Mouse (Mus musculus) testis, postnatal 14 days (tissue): Measurements from ENCODE around the gene Dis3l.
"Not testable (repeated sequence)": the region's sequence is repeated elsewhere in the genome, so short reads cannot be mapped to it uniquely, and the experiment has no call there.

Experiments used
- DNase-seq: peaks from one replicate; pipeline ENCODE4 v3.0.0; 2021; ENCODE audit warnings: low spot score

Dis3l gene

GRCm38 (mm10) chr9:64316986-64317385 is 24.1 kb downstream of the Dis3l start:
- DNase-seq = no peak

GRCm38 (mm10) chr9:64314696-64315095 is 26.4 kb downstream of the Dis3l start:
- DNase-seq = no peak

- no peak for DNase-seq
Measured at GRCm38 (mm10) chr9:64312128-64312527, 29.0 kb downstream of the Dis3l start.

DNA sequence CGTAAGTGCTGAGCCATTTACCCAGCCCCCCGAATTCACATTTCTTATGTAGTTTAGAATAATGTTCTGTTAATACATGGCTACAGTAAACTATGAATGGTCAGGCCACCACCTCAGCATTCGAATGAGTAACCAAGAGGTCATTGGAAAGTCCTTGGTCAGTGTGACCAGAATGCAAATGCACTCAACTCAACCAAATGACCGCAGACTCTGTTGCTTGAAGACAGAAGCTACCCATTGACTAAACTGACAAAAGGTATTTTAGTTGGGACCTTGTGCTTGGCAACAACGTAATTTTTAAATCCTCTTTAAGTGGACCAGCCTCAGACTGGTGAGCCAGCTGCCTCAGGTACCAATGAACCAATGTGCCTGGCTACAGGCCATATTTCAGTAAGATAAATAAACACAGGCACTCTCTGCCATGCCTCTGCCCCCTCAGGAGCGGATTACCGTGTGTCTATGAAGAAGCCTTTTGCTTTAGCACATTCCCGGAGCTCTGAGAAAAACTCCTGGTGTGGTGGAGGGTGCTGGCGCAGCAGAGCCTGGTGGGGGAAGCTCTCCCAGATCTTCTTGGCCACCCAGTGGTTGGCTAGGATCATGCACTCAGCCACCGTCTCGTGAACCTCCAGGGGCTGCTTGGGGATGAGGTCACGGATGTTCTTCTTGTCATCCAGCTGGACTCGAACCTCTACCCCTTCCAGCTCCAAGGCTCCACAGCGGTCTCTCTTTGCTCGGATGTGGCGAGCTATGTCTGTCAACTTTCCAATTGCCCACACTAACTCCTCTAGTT is 29.9 kb downstream of the Dis3l start:
- no peak for DNase-seq

- DNase-seq = no peak
Measured at GRCm38 (mm10) chr9:64306476-64307312, 34.4 kb downstream of the Dis3l start.

- not testable (repeated sequence) for DNase-seq
Measured at GRCm38 (mm10) chr9:64303086-64303485, 38.0 kb downstream of the Dis3l start.

DNA sequence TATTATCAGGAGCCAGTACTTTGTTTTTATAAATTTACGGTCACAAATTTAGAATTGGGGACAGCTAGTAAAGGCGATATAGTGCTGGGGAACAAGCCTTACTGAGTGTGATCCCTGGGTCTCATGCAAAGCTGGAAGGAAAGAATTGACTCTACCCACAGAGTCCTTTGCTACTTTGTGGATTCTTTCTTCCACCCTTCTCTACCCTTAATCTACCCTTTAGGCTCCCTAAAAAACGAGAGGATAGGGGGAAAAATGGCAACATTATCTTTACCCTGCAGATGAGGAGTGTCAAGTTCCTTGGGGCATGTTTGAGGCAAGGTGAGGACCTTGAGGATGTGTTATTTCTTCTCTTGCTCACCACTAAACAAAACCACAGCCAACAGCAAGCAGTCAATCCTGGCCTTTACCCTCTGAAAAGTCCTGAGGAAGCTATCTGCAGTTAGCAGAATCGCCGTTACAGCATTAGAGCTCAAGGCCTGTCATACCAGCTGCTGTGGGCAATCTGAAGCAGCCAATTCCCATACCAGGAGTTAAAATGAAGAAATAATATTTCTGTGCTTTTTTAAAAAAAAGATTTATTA is 58.6 kb downstream of the Dis3l start:
- no peak for DNase-seq

DNA sequence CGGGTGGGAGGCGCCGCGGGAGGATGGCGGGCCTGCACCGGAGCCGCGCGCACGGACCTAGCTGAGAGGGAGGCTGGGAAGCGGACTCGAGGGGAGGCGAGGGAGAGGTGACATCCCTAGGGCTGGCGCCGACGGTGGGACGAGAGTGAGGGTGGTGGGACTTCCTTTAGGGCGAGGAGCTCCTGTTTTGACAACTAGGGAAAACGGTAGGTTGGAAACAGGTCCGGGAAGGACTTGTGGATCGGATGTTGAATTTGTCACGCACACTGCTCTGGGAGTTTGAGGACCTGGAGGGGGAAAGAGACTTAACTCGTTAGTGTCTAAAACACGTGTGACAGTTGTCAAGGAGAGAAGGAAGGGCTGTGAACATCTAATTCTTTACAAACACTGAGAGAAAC is 59.3 kb downstream of the Dis3l start:
- no peak for DNase-seq

DNA sequence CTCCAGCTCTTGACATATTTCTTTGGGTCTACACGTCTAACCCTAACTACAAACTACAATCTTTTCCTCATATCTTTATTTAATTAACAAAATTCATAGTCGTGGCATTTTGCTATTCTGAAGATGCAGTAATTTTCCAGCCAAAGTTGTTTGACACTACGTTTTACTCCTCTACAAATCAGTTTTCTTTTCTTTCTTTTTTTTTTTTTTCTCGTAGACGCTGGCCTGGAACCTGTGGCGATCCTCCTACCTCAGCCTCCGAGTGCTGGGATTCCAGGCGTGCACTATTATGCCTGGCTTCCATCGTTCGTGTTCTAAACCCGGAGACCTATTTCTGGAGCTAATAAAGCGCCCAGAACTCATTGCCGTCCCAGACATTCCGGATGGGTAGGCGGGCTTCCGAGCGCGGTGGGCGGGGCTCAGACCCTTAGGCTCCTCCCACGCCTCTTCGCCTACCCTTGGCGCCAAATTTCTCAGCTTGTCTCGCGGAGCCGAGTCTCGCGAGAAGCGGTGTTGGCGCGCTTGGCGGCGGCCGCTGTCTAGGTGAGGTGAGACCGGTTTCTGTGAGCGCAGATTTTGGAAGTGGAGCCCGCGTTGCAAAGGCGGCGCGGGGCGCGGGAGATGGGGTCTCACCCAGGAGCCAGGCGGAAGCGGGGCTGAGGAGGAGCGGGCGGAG is 59.8 kb downstream of the Dis3l start, which contains the start of gene Tipin:
TSS of gene Tipin (plus strand) at position 477 of the 676 bp plus-strand sequence.
- peak; percentile 94 for DNase-seq

GRCm38 (mm10) chr9:64278665-64279310 is 62.3 kb downstream of the Dis3l start:
- DNase-seq = no peak

GRCm38 (mm10) chr9:64277706-64278105 is 63.4 kb downstream of the Dis3l start:
- peak; percentile 45 for DNase-seq

GRCm38 (mm10) chr9:64274919-64275318 is 66.2 kb downstream of the Dis3l start:
- DNase-seq = no peak

GRCm38 (mm10) chr9:64274291-64274690 is 66.8 kb downstream of the Dis3l start:
- no peak for DNase-seq

GRCm38 (mm10) chr9:64273757-64274156 is 67.3 kb downstream of the Dis3l start:
- DNase-seq = no peak

- no peak for DNase-seq
Measured at GRCm38 (mm10) chr9:64272611-64273010, 68.5 kb downstream of the Dis3l start.

DNA sequence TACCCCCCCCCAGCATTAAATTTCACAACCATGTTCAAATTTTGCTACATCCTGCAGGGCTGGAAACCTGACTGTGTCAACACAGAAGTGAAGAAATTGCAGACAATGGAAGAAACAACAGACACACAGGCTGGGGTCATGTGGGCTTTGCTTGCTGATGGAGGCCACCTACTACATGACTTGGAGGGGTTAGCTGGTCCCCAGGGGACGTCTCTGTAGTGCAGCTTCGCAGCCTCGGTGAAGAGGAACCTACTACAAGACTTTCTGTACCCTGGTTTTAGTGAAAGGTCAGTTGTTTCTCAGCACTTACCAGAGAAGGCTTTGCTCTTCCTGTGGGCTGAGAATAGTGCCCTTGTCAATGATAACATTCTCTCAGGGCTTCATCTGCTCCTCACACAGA is 69.8 kb downstream of the Dis3l start:
- no peak for DNase-seq

DNA sequence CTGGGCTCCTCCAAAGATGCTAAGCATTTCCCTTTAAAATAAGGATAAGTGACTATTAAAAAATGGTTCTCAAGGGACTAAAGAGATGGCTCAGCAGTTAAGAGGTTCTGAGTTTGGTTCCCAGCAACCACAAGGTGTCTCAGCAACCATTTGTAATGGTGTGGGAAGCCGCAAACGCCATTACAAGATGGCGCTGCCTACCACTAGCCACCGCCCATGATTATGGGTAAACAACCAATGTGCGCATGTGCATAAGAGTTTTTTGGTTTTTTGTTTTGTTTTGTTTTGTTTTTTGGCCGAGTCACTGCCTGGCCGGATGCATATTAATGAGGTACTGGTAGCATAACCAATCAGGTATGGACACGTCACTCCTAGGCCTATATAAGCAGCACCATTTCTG is 72.3 kb downstream of the Dis3l start:
- DNase-seq = not testable (repeated sequence)

- DNase-seq = no peak
Measured at GRCm38 (mm10) chr9:64268196-64268595, 72.9 kb downstream of the Dis3l start.

- no peak for DNase-seq
Measured at GRCm38 (mm10) chr9:64267231-64267630, 73.9 kb downstream of the Dis3l start.

DNA sequence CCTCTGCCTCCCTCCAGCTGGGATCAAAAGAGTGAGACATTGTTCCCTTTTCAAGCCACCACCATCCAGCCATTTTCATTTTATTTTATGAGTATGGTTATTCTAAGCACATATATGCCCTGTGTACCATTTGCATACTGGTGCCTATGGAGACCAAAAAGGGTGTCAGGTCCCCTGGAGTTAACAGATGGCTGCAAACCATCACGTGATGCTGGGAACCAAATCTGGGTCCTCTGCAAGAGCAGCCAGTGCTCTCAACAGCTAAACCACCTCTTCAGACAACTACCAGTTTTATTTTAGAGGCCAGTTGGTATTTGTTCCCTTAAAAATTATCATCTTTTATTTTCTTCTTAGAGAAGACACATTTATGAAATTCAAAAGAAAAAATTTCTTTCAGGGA is 76.3 kb downstream of the Dis3l start:
- no peak for DNase-seq

DNA sequence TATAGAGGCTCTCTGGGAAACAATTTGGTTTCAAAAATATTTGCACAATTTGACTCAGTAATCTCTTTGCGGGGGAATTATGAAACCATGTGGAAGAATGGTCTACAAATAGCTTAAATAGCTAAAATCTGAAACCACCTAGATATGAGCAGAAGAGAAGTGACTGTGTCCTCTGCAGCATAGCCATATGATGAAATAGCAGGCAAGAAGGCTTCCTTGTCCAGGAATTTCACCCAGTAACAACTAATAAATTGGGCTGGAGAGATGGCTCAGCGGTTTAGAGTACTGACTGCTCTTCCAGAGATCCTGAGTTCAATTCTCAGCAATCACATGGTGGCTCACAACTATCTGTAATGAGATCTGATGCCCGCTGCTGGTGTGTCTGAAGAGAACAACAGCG is 80.1 kb downstream of the Dis3l start:
- DNase-seq = no peak

DNA sequence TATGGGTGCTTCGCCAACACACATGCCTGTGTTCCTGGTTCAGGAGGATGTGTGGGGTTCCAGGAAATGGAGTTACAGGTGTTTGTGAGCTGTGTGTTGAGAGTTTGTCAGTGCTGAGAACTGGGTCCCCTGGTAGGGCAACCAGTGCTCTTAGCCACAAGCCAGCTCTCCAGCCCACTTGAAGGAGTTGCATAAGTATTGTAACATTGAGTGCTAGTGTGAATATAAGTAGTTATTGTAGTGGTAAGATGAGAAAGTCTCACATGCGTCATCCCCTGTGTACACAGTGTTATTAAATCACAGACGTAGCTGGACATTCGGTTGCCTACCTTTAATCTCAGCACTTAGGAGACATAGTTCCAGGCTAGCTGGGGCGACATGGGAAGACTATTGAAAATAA is 81.2 kb downstream of the Dis3l start:
- DNase-seq = no peak
